Mouse (Mus musculus) midbrain, embryonic 10.5 days (tissue): ENCODE results near the gene Commd1. TPM values are rescaled to one million over a fixed set of nuclear protein-coding genes. Genes with fewer than 3 reads are reported as not detected.

Experiments
- DNase-seq: peaks from one replicate; pipeline ENCODE4 v3.0.0-alpha.2; 2017; ENCODE audit warnings: low spot score
- H3K27ac ChIP-seq: fragments of 300-500 bp; sonication (generic); replicated peaks from 2 replicates; pipeline ENCODE4 v1.5.1; 2016; ENCODE audit warnings: mild to moderate bottlenecking
- H3K27me3 ChIP-seq: fragments of 300-500 bp; sonication (generic); 2 replicates; pipeline ENCODE4 v1.6.1; 2016; ENCODE audit warnings: low read depth, mild to moderate bottlenecking; ENCODE audit not compliant: poor library complexity, severe bottlenecking
- H3K36me3 ChIP-seq: fragments of 300-500 bp; sonication (generic); 2 replicates; pipeline ENCODE4 v1.6.1; 2016; ENCODE audit warnings: mild to moderate bottlenecking, moderate library complexity
- H3K4me1 ChIP-seq: fragments of 300-500 bp; sonication (generic); 2 replicates; pipeline ENCODE4 v1.6.1; 2016
- H3K4me3 ChIP-seq: fragments of 300-500 bp; sonication (generic); 2 replicates; pipeline ENCODE4 v1.5.1; 2016; ENCODE audit warnings: mild to moderate bottlenecking, moderate library complexity
- H3K9me3 ChIP-seq: fragments of 300-500 bp; sonication (generic); replicated peaks from 2 replicates; pipeline ENCODE4 v1.6.1; 2016; ENCODE audit warnings: mild to moderate bottlenecking
- WGBS: fragments of 180-500 bp; shearing (Covaris S2); methylation state at CpG from one replicate; pipeline ENCODE4 v1.1.7; 2016; 5-methylcytosine and 5-hydroxymethylcytosine counted together
- polyA plus RNA-seq: library from polyadenylated mRNA; unstranded; fragments of >200 nt; fragmentation: Nextera tagmentation; extraction: Ambion mirVana; gene quantifications from 2 replicates; pipeline ENCODE4 v1.2.1, GENCODE M21; 2016

Gene Commd1
- polyA plus RNA-seq, 1 experiment from 2014 or later = 427 TPM

GRCm38 (mm10) chr11:22893075-22893474, 89.1 kb downstream of the Commd1 start:
- Histone ChIP-seq H3K4me3 (no peak overlapping the region), H3K36me3 (0 out of 2 replicates have a peak, but pooled peaks cover 4% of the 10 kb centered on the region), H3K4me1 (peaks cover 6% of the 10 kb centered on the region), H3K27me3 (no peaks in the 10 kb centered on the region), H3K27ac (no peak overlapping the region), H3K9me3 (no peaks in the 10 kb centered on the region)
- WGBS = 85% methylated on average over 3 of the region's 3 CpGs
- DNase-seq = no peak

DNA sequence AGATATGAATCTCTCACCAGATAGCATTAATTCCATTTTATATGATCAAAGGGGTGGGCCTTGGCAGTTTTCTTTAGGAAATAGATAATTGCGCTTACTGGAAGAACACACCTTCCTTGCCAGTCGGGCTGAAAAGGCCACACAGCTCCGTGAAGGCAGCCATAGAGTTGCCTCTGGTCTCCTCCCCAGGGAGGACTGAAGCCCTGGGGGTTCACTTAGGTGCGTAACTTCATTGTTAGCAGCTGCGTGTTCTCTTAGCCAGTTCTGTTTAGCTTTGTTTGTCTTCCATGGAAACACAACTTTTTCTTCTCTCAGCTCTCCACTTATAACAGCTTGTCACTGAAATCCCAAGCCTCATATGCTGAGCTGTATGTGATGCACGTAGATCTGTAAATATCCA, 89.7 kb downstream of the Commd1 start:
- WGBS = 82% methylated on average over 6 of the region's 6 CpGs
- Histone ChIP-seq H3K36me3 (no peaks in the 10 kb centered on the region), H3K27ac (no peak overlapping the region), H3K4me1 (peaks cover 6% of the 10 kb centered on the region), H3K9me3 (no peaks in the 10 kb centered on the region), H3K4me3 (no peak overlapping the region), H3K27me3 (no peaks in the 10 kb centered on the region)
- DNase-seq = no peak

DNA sequence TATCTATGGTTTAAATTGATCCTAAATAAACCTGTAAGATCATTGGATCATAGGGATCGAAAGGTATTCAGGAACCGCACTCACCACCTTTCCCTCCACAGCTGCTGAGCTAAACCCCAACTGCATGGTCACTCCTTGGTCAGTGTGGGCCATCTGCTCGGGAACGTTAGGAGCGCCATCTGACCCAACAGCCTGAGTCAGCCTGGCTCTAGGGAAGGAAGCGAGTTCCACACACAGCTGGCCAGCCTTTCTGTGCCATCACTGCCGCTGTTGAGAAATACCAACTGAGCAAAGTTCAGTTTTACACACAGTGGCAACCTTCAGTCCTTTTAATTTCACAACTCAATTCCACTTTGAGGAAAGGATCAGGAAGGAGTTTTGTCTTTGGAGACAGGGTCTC, 90.3 kb downstream of the Commd1 start:
- Histone ChIP-seq H3K27me3 (no peaks in the 10 kb centered on the region), H3K36me3 (no peaks in the 10 kb centered on the region), H3K4me1 (peaks cover 6% of the 10 kb centered on the region), H3K9me3 (no peaks in the 10 kb centered on the region), H3K27ac (no peak overlapping the region), H3K4me3 (no peak overlapping the region)
- DNase-seq = no peak
- 94% methylated on average over 7 of the region's 7 CpGs for WGBS

GRCm38 (mm10) chr11:22891242-22891641, 90.9 kb downstream of the Commd1 start:
- 81% methylated on average over 9 of the region's 9 CpGs for WGBS
- Histone ChIP-seq H3K4me1 (peaks cover 6% of the 10 kb centered on the region), H3K4me3 (no peak overlapping the region), H3K27me3 (no peaks in the 10 kb centered on the region), H3K36me3 (no peaks in the 10 kb centered on the region), H3K27ac (no peak overlapping the region), H3K9me3 (no peaks in the 10 kb centered on the region)
- no peak for DNase-seq

GRCm38 (mm10) chr11:22889224-22889623, 93.0 kb downstream of the Commd1 start:
- no peak overlapping the region for H3K27ac ChIP-seq
- no peaks in the 10 kb centered on the region for H3K27me3 ChIP-seq
- H3K36me3 ChIP-seq = no peaks in the 10 kb centered on the region
- H3K4me3 ChIP-seq = no peak overlapping the region
- no peaks in the 10 kb centered on the region for H3K9me3 ChIP-seq
- DNase-seq = no peak
- peaks cover 6% of the 10 kb centered on the region for H3K4me1 ChIP-seq
- 95% methylated on average over 3 of the region's 3 CpGs for WGBS

- Histone ChIP-seq H3K4me3 (no peak overlapping the region), H3K27me3 (no peaks in the 10 kb centered on the region), H3K4me1 (peaks cover 8% of the 10 kb centered on the region), H3K36me3 (no peaks in the 10 kb centered on the region), H3K9me3 (no peaks in the 10 kb centered on the region), H3K27ac (no peak overlapping the region)
- 97% methylated on average over 4 of the region's 4 CpGs for WGBS
- DNase-seq = no peak
Measured at GRCm38 (mm10) chr11:22886991-22887390, 95.2 kb downstream of the Commd1 start.

DNA sequence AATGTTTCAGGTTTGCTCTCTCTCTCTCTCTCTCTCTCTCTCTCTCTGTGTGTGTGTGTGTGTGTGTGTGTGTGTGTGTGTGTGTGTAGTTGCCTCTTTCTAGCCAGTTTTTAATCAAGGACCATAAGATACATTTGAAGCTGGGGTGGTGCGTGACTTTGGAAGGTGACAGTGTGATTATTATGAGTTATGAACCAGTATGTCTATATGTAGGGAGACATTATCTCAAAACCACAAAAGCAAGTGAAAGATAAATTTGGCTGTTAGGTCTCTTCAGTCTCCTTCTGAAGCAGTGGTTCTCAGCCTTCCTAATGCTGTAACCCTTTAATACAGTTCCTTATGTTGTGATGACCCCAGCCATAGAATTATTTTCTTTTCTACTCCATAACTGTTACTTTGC, 96.8 kb downstream of the Commd1 start:
- Histone ChIP-seq H3K27ac (no peak overlapping the region), H3K36me3 (no peaks in the 10 kb centered on the region), H3K9me3 (no peaks in the 10 kb centered on the region), H3K4me3 (no peak overlapping the region), H3K27me3 (no peaks in the 10 kb centered on the region), H3K4me1 (peaks cover 8% of the 10 kb centered on the region)
- 93% methylated on average over 1 of the region's 1 CpGs for WGBS
- no peak for DNase-seq

GRCm38 (mm10) chr11:22883676-22884075, 98.5 kb downstream of the Commd1 start:
- WGBS = 81% methylated on average over 2 of the region's 2 CpGs
- no peak overlapping the region for H3K27ac ChIP-seq
- H3K27me3 ChIP-seq = peaks cover 8% of the 10 kb centered on the region; the same call in 1 of the 2 replicates

DNA sequence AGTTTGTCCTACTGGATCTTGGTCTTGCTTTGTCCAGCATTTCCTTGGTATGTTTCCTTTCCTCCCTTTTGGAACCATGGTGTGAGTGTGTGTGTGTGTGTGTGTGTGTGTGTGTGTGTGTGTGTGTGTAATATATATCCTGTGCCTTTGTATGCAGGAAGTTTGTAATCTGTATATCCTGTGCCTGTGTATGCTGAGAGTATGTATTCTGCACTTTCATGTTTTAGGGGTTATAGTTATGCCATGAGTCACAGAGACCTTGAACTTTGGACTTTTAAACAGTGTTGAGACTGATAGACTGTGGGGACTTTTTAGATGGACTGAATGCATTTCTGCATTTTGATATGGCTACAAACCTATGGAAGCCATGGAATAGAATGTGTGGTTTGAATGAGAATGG, 99.3 kb downstream of the Commd1 start:
- Histone ChIP-seq H3K4me1 (peaks cover 2% of the 10 kb centered on the region; the same call in 1 of the 2 replicates), H3K27me3 (peaks cover 8% of the 10 kb centered on the region; the same call in 1 of the 2 replicates), H3K27ac (no peak overlapping the region), H3K9me3 (no peaks in the 10 kb centered on the region), H3K36me3 (no peaks in the 10 kb centered on the region), H3K4me3 (no peak overlapping the region)
- no peak for DNase-seq

More at GRCm38 (mm10) chr11:22883676-22884075, 98.5 kb downstream of the Commd1 start:
- H3K9me3 ChIP-seq = no peaks in the 10 kb centered on the region
- H3K36me3 ChIP-seq = no peaks in the 10 kb centered on the region
- peaks cover 8% of the 10 kb centered on the region for H3K4me1 ChIP-seq
- no peak for DNase-seq
- no peak overlapping the region for H3K4me3 ChIP-seq

GRCm38 (mm10) chr11:22880383-22881172, 101.6 kb downstream of the Commd1 start:
- WGBS = 67% methylated on average over 3 of the region's 3 CpGs
- Histone ChIP-seq H3K36me3 (no peaks in the 10 kb centered on the region), H3K27ac (no peak overlapping the region), H3K4me3 (no peak overlapping the region), H3K4me1 (peaks cover 2% of the 10 kb centered on the region; the same call in 1 of the 2 replicates), H3K9me3 (no peaks in the 10 kb centered on the region), H3K27me3 (peaks cover 8% of the 10 kb centered on the region; the same call in 1 of the 2 replicates)
- DNase-seq = no peak

- H3K27me3 ChIP-seq = peaks cover 8% of the 10 kb centered on the region; the same call in 1 of the 2 replicates
- H3K27ac ChIP-seq = no peak overlapping the region
- H3K4me1 ChIP-seq = peaks cover 2% of the 10 kb centered on the region; the same call in 1 of the 2 replicates
- no peaks in the 10 kb centered on the region for H3K9me3 ChIP-seq
- no peak overlapping the region for H3K4me3 ChIP-seq
- no peak for DNase-seq
- H3K36me3 ChIP-seq = no peaks in the 10 kb centered on the region
- WGBS = 86% methylated on average over 4 of the region's 4 CpGs
Measured at GRCm38 (mm10) chr11:22879645-22880044, 102.5 kb downstream of the Commd1 start.

GRCm38 (mm10) chr11:22876680-22877330, 105.4 kb downstream of the Commd1 start:
- 86% methylated on average over 3 of the region's 3 CpGs for WGBS
- Histone ChIP-seq H3K4me3 (no peak overlapping the region), H3K9me3 (no peaks in the 10 kb centered on the region), H3K36me3 (no peaks in the 10 kb centered on the region), H3K27me3 (peaks cover 8% of the 10 kb centered on the region; the same call in 1 of the 2 replicates), H3K4me1 (no peaks in the 10 kb centered on the region), H3K27ac (no peak overlapping the region)
- no peak for DNase-seq

DNA sequence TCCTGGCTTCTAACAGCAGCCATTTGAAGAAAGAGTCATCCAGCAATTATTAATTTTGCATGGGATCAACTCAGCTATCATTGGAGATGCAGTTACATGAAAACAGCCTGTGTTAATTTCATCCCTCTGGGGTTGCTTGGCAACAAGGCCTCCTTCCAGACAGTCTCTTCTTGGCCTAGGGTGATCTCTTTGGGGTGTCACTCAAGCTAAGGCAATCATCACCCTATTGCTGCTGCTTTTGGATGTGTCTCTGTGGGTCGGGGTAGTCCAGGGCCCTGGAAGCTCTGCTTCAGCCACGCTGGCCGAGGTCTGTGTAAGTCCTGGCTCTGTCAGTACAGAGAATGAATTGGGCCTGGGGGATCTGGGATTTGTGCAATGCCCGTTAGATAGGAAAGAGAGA, 106.9 kb downstream of the Commd1 start:
- H3K36me3 ChIP-seq = no peaks in the 10 kb centered on the region
- no peaks in the 10 kb centered on the region for H3K4me1 ChIP-seq
- no peak overlapping the region for H3K27ac ChIP-seq
- 81% methylated on average over 4 of the region's 4 CpGs for WGBS
- no peak overlapping the region for H3K4me3 ChIP-seq
- peaks cover 8% of the 10 kb centered on the region; the same call in 1 of the 2 replicates for H3K27me3 ChIP-seq
- DNase-seq = no peak
- no peaks in the 10 kb centered on the region for H3K9me3 ChIP-seq
